Mouse (Mus musculus) cortical plate, adult 2 months (tissue): ENCODE data around the gene Tex36.

Experiments used
- CTCF ChIP-seq: fragments of 200-500 bp; IDR thresholded peaks from 2 replicates; pipeline ENCODE4 v1.5.1; 2011; ENCODE audit warnings: mild to moderate bottlenecking, control low read depth, low read length; ENCODE audit not compliant: insufficient read depth; ENCODE audit errors: extremely low read depth
- POLR2A ChIP-seq: fragments of 200-500 bp; IDR thresholded peaks from 2 replicates; pipeline ENCODE4 v1.6.1; 2011; ENCODE audit warnings: mild to moderate bottlenecking, low read length, control low read depth; ENCODE audit not compliant: insufficient read depth; ENCODE audit errors: extremely low read depth

DNA sequence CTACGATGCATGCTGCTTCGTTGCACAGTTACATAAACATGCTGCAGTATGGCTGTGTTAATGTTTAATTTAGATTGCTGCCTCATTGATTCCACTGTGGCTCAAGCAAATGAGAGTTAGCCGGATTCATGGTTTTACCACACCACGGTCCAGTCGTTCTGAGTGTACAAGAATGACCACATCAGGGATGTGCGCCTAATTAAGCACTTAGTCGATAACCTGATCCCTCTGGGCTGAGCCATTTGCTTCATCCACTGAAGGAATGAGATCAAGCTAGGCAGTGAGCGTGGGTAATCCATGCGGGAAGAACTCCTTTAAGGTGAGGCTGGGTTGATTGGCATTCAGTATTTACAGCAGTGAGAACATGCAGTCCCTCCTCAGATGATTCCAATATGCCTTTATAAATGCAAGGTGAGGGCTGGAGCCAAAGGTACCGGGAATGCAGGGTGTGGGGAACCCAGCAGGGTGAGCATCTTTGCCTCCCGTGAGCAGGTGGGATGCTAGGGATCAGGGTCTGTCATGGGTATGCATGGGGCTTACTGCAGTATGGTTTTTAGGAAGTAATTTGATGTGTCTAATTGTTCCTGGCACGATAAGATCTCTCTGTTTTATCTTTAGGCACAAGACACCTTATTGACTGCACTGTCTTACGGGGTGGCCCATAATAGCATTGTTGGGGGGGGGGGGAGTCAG lies 6.1 kb upstream of the Tex36 start:
- TF ChIP-seq CTCF (no peak), POLR2A (no peak)
